Mouse (Mus musculus) heart, adult 11 months (tissue): Measurements from ENCODE around the gene Lcorl.

Experiments
- DNase-seq: peaks from one replicate; pipeline ENCODE4 v3.0.0; 2022

Lcorl gene

DNA sequence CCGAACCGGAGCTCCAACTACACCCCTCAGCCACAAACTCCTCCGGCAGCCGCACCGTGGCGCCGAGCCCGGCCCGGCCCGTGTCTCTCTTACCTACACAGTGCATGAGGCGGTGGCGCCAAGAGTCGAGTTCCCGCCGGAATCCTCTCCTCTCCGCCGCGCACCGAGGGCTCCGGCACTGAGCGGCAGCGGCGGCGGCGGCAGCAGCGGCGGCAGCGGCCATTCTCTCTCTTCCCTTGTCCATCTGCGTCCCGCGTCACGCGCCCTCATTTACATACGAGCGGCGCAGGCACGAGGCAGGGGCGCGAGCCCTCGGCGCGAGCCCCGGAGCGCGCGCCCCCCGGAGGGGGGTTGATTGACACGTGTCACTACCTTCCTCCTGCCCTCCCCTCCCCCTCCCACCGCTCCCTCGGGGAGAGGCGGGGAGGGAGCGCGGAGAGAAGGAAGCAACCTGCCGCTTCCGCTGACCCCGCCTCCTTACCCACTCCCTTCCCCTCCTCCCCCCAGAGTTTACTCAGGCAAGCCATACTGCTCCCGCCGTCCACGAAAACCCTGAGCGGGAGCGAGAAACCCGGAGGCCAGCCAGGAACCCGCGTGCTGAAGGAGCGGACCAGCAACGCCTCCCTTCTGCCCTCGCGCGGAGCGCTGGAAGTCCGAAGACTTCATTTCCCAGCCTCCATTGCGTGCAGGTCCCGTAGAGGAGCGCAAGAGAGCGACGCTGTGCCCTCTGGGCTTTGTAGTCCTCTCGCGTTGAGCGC is at the start of gene Lcorl:
TSS of gene Lcorl (minus strand) at position 362 of the 758 bp plus-strand sequence.
- peak; percentile 99 for DNase-seq

DNA sequence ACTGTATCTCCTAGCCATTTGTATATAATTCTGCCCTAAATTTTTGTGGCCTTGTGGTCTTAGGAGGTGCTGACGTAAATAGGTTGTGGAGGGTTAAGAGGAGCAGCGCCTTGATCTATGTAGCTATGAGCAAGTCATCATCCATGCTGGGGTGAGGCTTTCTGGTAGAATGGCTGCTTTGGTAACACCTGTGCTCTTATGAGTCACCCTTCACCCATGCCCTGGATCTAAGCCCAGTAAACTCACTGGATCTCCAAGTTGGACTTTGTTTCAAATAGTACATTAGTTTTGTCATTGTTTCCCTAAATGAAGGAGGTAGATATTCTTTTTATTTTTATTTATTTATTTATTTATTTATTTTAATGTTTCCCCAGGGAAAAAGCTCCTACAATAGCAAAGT is 47.3 kb upstream of the Lcorl start:
- DNase-seq: no peak

DNA sequence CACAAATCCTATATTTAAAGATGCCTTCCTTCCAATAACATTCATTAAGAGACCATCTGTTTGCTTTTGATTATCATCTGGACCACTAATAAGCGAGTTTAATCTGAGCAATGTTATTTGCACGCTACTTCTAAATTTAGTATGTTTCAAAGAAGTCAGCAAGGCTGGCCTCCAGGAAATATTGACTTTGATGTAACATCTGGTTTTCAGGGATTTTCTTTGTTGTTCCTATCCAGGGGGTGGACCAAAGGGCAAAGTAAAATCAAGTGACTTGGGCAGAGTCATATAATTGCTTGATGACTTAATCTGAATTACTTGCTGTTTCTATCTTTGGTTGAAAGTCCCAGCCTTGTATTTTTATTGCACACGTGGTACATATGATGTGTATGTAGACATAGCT is 45.8 kb upstream of the Lcorl start:
- DNase-seq: no peak

DNA sequence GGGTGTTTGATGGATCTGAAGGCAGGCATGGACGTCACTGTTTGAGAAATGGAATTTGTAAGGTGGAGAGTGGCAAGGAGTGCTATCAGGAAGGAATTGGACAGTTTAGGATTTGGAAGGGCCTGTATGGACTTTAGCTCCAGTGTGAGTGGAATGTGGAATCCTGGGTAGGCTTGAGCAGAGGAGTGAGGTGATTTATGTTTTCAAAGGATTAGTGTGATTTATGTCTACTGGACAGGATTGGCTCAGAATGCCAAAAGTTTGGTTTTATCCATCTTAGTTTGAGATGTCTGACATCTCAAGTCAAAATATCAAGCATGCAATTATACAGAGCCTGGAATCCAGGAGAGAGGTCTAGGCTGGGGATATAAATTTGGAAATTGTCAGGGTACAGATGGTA is 37.9 kb upstream of the Lcorl start:
- DNase-seq: no peak

DNA sequence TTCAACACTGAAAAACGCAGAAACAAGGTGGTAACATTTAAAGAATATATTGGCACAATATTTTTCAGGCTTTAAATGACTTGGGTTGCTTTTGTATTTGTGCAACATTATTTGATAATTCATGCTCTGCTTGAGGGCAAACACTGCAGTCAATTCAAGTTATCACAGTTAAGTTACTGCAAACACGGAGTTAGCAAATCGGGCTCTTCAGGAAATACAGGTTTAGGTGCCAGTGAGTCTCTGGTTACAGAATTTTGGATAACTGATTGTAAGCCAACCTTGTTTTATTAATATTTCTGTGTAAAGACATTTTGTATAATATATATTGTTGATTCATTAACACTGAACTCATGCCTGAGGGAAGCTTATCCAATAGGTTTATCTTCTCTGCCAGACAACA is 36.3 kb upstream of the Lcorl start:
- DNase-seq: no peak

DNA sequence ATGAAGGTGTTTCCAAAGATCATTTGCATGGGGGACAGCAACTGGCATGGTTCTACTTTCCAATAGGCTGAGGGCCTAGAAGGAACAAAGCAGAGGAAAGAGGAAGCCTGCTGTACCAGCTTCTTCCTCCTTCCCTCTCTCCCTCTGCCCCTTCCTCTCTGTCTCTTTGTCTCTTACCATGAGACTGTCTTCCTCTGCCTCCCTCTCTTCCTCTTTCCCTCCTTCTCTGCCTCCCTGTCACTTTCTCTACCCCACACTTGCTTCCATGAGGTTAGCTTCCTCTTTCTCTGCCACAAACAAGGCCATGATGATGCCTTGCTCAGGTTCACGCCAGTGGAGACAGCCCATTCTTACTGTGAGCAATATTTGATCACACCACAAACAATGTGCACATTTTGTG is 18.9 kb upstream of the Lcorl start:
- DNase-seq: no peak

DNA sequence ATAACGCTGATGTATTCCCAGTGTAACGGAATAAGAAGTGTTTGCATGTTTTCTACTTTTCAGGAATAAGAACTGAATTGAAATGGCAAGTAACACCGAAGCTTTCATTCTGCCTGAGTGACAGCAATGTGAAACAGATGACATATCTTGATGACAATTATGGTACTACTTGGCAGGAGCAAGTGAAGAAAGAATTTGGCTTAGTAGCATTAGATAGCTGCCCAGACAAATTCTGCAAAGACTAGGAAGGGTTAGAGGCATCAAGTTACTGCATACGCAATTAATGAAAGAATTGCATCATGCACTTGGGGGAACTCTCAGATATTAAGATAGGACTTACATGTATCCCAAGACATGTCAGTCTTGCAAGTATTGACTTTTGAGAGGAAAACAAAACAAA is 18.1 kb upstream of the Lcorl start:
- DNase-seq: no peak

DNA sequence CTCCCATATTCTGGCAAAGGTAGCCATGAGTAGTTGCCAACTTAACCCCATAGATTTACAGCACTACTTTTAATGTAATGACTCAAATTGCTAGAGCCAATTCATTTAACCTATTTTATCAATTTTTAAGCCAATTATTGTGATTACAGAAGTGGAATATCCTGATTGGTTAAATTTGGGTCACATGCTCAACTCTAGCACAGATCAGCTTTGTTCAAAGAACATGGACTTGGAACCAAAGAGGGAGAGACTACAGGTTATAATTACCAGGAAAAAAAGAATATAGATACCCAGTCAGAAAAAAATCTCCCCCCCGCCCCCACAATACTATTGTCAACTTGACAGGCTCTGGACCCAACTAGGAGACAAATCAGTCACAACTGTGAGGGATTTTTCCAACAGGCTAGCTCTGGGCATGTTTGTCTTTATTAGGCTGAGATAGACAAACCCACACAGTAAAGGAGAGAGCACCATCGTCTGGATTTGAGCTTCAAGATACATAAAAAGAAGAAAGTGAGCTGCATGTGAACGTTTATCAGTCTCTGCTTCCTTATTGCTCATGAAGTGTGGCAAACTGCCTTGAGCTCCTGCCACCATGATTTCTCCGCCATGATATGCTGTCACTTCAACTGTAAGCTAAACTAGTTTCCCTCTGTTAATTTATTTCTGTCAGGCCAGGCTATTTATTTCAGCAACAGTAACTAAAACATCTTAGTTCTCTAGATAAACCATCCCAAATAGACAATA is 17.0 kb upstream of the Lcorl start:
- no peak for DNase-seq

DNA sequence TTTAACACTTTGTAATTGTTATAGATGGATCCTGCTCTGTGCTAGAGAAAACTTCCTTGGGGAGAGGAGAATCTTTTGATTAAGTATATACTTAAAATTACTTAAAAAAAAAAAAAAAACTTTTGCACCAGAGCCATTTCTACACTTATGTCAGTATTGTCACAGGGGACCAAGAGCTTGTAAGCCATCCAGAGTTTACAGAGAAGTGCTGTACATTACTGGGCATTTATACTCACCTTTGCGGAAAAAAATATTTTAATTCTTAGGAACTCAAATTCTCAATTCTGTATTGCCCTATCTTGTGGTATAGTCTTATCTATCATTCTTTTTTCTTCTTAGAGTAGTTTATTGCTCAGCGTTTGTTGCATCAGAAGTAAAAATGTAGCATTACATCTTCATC is 953 bp upstream of the Lcorl start:
- no peak for DNase-seq

DNA sequence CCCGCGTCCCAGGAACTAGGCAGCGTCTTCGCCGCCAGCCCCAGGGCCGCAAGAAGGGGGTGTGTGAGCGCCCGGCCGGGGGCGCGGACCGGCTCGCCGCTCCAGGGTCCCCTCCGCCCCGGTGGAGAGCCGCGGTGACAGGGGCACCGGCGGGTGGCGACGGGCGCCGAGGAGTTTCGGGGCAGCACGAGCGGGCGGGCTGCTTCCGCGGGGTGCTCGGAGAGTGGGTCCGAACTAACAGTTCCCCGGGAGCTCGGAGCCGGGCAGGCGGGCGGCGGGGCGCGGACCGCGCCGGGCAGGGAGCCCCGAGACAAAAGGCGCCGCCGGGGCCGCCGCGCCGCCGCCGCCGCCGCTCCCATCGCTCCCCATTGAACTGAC is 550 bp downstream of the Lcorl start:
- DNase-seq: no peak

DNA sequence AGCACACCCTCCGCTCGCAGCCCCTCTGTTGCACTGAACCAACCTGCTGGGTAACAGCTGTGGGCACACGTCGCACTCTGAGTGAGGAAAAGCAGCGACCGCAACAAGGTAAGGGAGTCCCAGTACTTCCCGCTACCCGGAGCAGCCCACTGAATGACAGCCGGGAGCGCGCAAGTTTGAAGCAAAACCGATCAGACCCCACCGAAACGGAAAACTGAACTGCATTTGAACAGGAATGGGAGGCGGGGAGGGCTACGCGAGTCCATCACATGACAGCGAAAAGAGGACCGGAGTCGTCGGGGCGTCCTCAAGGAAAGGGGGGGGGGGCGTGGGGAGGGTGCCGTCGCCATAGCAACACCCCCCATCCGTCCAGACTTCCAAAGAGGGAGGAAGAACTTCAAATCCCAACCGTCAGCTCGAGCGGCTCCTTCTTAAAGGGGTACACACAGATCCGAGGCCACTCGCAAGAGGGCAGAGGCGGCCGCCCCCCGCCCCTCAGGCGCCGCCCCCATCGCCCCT is 1.1 kb downstream of the Lcorl start:
- DNase-seq: peak; percentile 97

DNA sequence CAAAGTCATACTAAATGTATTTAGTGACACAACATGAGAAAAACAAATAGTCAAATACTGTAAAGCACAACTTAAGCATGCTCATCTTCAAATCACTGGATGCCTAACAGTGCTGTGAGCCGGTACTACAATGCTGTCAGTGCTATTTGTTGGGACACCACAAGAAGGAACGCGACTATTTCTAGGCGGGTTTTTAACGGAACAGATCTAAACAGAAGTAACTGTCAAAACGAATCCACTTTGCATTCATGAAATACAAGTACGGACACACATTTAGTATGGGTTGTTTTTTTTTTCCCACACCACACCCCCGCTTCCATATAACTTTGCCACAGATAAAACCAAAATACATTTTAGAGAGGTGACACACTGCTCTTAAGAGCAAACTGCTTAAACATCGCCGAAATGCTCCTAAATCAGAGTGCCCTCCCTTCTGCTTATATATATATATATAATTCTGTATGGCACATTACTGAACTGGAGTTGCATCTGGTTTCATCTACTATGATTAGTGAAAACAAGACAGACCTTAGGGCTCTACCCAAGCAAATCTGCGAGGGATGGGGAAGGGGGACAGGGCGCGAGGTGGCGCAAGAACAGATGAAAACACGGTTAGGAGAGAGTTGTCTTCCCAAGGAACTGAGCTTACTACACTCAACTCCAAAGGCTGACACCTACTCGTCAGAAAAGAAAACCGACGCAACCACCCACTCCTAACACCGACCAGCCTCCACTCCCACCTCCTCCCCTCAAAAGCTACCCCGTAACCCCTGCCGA is 1.7 kb downstream of the Lcorl start:
- peak; percentile 78 for DNase-seq

DNA sequence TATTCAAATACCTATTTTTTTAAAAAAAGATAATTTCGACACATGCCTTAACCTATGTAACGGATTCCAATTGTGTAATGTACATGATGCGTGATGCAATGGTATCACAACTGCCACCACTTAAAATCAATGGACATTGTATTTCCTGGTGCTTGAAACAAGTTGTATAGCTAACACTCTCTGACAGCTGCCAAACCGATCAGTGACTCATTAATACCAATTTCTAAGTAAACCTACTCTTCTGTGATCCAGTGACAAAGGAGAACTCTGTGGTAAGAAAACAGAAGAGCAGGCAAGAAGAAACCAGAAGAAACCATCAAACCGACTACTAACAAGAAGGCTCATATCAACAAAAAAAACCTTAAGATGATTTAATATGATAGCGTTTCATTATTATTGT is 12.7 kb downstream of the Lcorl start:
- no peak for DNase-seq

DNA sequence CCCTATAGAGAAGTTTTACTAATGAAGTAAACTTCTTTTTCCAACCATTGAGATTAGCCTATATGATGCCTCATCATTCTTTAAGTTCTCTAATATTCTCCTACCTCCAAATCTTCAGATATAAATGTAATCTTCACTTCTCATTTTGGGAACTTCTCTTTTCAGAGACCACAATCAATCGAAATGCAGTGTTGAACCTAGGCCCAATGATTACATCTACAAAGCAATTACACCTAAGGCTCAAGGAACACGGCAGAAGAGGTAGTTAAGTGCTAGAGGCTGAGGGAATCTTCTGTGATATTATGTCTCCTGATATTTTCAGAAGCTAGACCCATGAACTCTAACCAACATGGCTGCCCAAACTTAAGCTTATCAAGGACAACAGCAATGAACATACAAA is 22.3 kb downstream of the Lcorl start:
- DNase-seq: no peak

DNA sequence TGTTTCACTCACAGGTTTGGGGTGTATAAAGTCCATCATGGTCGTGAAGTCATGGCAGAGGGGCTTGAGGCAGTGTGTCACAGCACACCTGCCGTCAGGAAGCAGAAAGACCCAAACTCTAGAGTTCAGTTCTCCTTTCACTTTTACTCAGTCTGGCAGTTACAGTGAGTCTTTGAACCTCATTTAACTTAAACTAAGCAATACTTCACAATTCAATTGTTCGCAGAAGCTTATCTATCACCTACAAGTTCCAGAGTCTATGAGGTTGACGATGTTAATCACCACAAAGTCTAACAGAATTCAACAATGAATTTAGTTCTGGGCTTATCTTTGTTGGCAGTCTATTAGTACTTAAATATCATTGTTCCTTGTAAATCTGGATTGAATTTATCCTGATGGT is 45.9 kb downstream of the Lcorl start:
- no peak for DNase-seq

DNA sequence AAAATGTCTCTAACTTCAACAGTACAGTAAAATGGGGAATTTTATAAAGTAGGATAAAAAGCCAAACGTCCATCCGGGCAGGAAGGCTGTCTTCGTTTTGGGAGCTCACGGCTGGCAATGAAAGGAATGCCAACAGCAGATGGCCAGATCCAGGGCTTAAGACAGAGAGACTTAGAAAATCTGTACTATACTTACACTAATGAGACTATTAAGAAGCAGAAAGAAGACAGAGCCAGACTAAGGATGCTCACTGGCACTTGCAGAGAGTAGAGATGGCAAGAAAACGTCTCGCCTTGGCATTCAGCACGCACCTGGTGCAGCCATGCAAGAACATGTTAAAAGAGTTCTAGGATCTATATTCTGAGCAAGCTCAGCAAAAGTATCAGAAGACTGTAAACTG is 65.6 kb downstream of the Lcorl start:
- DNase-seq: no peak

DNA sequence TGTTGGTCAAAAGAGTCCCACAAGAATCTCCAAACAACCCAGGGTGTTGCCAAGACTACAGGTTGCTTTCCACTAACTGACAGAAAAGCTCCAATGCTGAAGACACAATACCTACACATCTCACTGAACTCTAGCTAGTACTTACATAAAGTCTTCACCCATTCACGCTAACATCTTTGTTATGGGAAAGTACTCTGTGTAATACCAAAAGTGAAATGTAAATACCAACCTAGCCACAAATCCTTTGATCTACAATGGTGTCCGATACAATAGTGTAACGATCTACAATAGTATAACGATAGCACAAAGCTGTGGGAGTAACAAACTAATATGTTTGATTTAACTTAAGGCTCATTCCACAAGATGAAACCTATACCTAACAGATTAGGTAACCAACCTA is 67.2 kb downstream of the Lcorl start:
- no peak for DNase-seq

DNA sequence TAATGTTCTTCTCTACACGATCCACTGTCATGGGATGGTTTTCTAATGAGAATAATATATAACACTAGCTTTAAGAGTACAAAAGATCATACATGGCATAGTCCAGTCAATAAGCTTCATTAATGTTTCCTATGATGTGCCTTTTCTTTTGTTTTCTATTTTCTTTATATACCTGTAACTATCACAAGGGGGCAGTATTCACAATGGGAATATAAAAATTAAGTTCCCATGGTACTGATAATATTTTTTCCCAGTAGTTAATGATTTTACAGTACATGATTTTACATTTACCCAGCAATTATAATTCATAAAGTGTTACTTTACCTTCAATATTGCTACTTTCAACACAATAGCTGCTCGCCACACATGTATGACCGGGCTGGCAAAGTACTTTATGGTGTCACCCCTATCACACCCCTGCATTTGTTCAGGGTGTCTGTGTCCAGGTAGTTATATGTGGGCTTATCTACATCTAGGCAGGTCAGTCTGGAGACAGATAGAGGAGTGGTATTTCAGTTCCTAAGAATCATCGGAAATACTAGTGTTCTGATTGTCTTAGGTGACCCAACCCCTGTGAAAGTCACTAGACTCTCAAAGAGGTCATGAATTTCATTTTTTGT is 99.8 kb downstream of the Lcorl start:
- no peak for DNase-seq

DNA sequence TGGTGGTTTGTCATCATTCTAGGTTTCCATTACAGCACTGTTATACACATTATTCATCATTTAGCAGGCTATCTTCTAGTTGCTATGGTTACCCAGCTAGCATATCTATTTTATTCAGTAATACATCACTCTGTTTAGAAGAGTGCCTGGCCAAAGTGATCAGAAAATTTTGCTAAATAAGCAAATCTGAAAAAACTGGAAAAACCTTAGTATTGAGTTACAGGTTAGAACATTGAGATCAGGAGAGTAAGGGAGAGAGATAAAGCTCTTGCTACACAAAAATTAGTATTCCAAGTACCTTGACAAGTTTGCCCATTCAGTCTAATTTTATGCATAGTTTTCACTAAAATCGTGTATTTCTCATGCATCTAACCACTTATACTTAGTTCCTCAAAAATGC is 119.5 kb downstream of the Lcorl start:
- no peak for DNase-seq

DNA sequence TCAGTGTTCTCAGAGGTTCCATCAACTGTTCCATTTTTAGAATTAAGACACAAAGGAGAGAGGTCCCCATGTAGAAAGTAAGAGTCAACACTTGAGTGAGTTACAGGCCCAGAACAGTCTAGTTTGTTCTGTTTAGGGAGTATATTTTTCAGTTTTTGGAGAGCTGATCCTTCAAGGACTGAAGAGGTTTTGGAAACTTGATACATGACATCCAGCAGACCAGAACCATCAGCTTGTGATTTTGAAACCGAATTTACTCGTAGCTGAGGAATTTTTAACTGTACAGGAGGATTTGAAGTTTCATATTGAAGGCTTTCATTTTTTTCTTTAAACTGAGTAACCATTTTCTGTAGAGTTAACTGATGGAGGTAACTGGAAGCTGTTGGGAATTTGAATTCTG is 123.7 kb downstream of the Lcorl start:
- DNase-seq: no peak

DNA sequence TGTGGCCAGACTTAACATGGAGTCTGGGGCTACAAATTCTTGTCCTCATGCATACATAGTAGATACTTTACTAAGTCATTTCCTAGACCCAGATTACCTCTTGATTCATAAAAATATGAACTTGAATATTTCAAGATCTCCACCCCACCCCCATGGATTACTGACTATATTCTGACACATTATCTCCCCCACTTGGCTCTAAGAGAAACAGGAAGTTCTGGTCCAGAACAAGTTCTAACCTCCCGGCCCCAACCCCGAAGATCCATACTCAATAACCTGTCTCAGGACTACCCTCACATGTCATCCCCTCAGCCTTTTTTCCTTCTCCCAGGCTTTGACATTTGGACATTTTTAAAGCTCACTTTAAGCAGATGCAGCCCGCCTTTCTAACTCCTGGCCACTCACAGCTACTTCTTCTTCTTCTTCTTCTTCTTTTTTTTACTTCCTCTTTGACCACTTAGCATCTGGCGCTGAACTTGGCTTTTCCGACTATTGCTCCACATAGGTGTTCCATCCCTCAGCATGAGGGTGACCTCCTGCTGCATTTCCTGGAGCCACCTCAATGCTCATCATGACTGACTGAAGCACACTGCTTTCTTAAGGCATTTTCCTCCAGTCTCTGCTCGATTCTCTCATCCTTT is 138.4 kb downstream of the Lcorl start:
- DNase-seq: no peak

DNA sequence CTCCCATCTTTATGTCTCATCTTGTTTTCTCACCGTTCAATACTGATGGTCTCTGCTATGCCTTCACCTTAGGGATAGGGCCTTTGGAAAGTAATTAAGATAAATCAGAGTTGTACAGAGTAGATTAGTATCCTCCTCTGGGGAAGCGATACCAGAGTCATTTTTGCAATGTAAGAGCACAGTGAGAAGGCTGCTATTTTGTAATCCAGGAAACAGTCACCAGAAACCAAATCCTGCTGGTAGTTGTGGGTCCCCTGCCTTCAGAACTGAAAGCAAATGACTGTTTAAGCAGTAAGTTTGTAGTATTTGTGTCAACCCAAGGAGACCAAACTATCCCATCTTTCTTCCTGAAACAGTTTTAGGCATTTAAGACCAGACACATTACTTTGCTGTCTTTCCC is 147.8 kb downstream of the Lcorl start:
- DNase-seq: no peak

DNA sequence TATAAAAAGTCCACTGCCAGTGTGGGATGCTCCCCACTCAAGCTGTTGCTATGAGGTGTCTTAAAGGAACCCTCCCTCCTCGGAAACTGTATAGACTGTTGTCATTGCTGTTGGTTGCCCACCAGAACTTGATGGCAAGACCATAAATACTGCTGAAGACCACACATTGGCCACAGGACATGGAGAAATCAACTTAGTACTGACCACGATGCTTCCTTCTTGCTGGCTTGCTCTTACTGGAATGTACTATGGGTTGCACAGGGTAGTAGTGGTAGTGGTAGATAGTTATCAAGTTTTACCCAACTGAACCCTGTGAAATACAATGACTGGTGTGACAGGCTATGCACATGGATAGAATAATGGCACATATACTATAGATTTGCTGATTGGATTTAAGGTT is 150.6 kb downstream of the Lcorl start:
- DNase-seq: no peak
